Mouse (Mus musculus): ENCODE results near the gene Tubb4a.

GRCm38 (mm10) chr17:57095855-57096622, 8.5 kb upstream of the Tubb4a start:
- TF ChIP-seq JUND (conservative IDR thresholded peaks at IDR 0.05; ENCODE audit: low read depth, low read length) (no peak), ZNF384 (IDR thresholded peaks at IDR 0.05; ENCODE audit: low read depth, low read length) (no peak), CTCF (conservative IDR thresholded peaks at IDR 0.05 in 1 of 2, IDR thresholded peaks at IDR 0.05 in 1 of 2; ENCODE audit: low read depth in 2 of 2, low read length in 2 of 2) (no peak), HCFC1 (IDR thresholded peaks at IDR 0.05; ENCODE audit: low read depth, low read length) (no peak), POLR2AphosphoS2 (IDR thresholded peaks at IDR 0.05; ENCODE audit: low read depth, low read length) (no peak), USF1 (IDR thresholded peaks at IDR 0.05; ENCODE audit: low read depth, low read length) (no peak)

Measured in CH12.LX (cell line).